Mouse (Mus musculus): ENCODE measurements around the gene Rtkn2. TPM values are rescaled to one million over a fixed set of nuclear protein-coding genes. Genes with fewer than 3 reads are reported as not detected.

Rtkn2 gene
- polyA plus RNA-seq (2012; rRNA removed), result 1.4 and 2.0 TPM in 2 replicates

GRCm38 (mm10) chr10:67979401-67980157 is at the start of gene Rtkn2:
Gene Rtkn2 (plus strand): TSS chr10:67979570.
- DNase-seq, result peak; percentile 76 to 77
- no peaks in the 10 kb centered on the region; the same call in 1 of the 2 replicates for H3K4me1 ChIP-seq (ENCODE audit: control insufficient read depth, insufficient read depth, low read length)
- H3K27ac ChIP-seq (ENCODE audit: insufficient read depth, low read length), result no peak within 1 kb of the TSS
- WGBS, result under 1% methylated on average over 57 of the region's 57 CpGs
- TF ChIP-seq POLR2A (IDR thresholded peaks at IDR 0.05; ENCODE audit: borderline replicate concordance, insufficient read depth, low read length) (no peak), CTCF (IDR thresholded peaks at IDR 0.05; ENCODE audit: borderline replicate concordance, insufficient read depth, low read depth, low read length) (no peak)
- peak within 1 kb of the TSS; percentile 75 for H3K4me3 ChIP-seq (replicated peaks; ENCODE audit: insufficient read depth, low read depth, low read length)
- no peaks in the 10 kb centered on the region for H3K27me3 ChIP-seq (ENCODE audit: control insufficient read depth, insufficient read depth, low read length)

GRCm38 (mm10) chr10:67931328-67931727 is 48.0 kb upstream of the Rtkn2 start:
- H3K27ac ChIP-seq (ENCODE audit: insufficient read depth, low read length), result no peak overlapping the region
- WGBS, result 80% methylated on average over 4 of the region's 4 CpGs
- TF ChIP-seq CTCF (IDR thresholded peaks at IDR 0.05; ENCODE audit: borderline replicate concordance, insufficient read depth, low read depth, low read length) (no peak), POLR2A (IDR thresholded peaks at IDR 0.05; ENCODE audit: borderline replicate concordance, insufficient read depth, low read length) (no peak)
- no peaks in the 10 kb centered on the region for H3K27me3 ChIP-seq (ENCODE audit: control insufficient read depth, insufficient read depth, low read length)
- no peaks in the 10 kb centered on the region for H3K4me1 ChIP-seq (ENCODE audit: control insufficient read depth, insufficient read depth, low read length)
- DNase-seq, result no peak
- no peak overlapping the region for H3K4me3 ChIP-seq (replicated peaks; ENCODE audit: insufficient read depth, low read depth, low read length)

GRCm38 (mm10) chr10:67932780-67933179 is 46.6 kb upstream of the Rtkn2 start:
- TF ChIP-seq CTCF (IDR thresholded peaks at IDR 0.05; ENCODE audit: borderline replicate concordance, insufficient read depth, low read depth, low read length) (no peak), POLR2A (IDR thresholded peaks at IDR 0.05; ENCODE audit: borderline replicate concordance, insufficient read depth, low read length) (no peak)
- 93% methylated on average over 11 of the region's 11 CpGs for WGBS

GRCm38 (mm10) chr10:67936944-67937343 is 42.4 kb upstream of the Rtkn2 start:
- no peaks in the 10 kb centered on the region for H3K4me1 ChIP-seq (ENCODE audit: control insufficient read depth, insufficient read depth, low read length)
- no peak overlapping the region for H3K27ac ChIP-seq (ENCODE audit: insufficient read depth, low read length)
- TF ChIP-seq CTCF (IDR thresholded peaks at IDR 0.05; ENCODE audit: borderline replicate concordance, insufficient read depth, low read depth, low read length), result no peak
- no peak for TF ChIP-seq POLR2A (IDR thresholded peaks at IDR 0.05; ENCODE audit: borderline replicate concordance, insufficient read depth, low read length)
- H3K4me3 ChIP-seq (replicated peaks; ENCODE audit: insufficient read depth, low read depth, low read length), result no peak overlapping the region
- no peak for DNase-seq
- 72% methylated on average over 4 of the region's 4 CpGs for WGBS
- no peaks in the 10 kb centered on the region for H3K27me3 ChIP-seq (ENCODE audit: control insufficient read depth, insufficient read depth, low read length)

More at GRCm38 (mm10) chr10:67932780-67933179, 46.6 kb upstream of the Rtkn2 start:
- no peak for DNase-seq
- no peaks in the 10 kb centered on the region for H3K27me3 ChIP-seq (ENCODE audit: control insufficient read depth, insufficient read depth, low read length)
- H3K27ac ChIP-seq (ENCODE audit: insufficient read depth, low read length), result no peak overlapping the region
- no peak overlapping the region for H3K4me3 ChIP-seq (replicated peaks; ENCODE audit: insufficient read depth, low read depth, low read length)
- H3K4me1 ChIP-seq (ENCODE audit: control insufficient read depth, insufficient read depth, low read length), result no peaks in the 10 kb centered on the region

- Histone ChIP-seq H3K4me1 (ENCODE audit: control insufficient read depth, insufficient read depth, low read length) (no peaks in the 10 kb centered on the region), H3K27me3 (ENCODE audit: control insufficient read depth, insufficient read depth, low read length) (no peaks in the 10 kb centered on the region), H3K27ac (ENCODE audit: insufficient read depth, low read length) (no peak overlapping the region), H3K4me3 (replicated peaks; ENCODE audit: insufficient read depth, low read depth, low read length) (no peak overlapping the region)
- WGBS, result 89% methylated on average over 5 of the region's 5 CpGs
- TF ChIP-seq POLR2A (IDR thresholded peaks at IDR 0.05; ENCODE audit: borderline replicate concordance, insufficient read depth, low read length), result no peak
- no peak for TF ChIP-seq CTCF (IDR thresholded peaks at IDR 0.05; ENCODE audit: borderline replicate concordance, insufficient read depth, low read depth, low read length)
- DNase-seq, result no peak
These were observed 41.6 kb upstream of the Rtkn2 start for GRCm38 (mm10) chr10:67937775-67938174.

- TF ChIP-seq CTCF (IDR thresholded peaks at IDR 0.05; ENCODE audit: borderline replicate concordance, insufficient read depth, low read depth, low read length) (no peak), POLR2A (IDR thresholded peaks at IDR 0.05; ENCODE audit: borderline replicate concordance, insufficient read depth, low read length) (no peak)
- 77% methylated on average over 12 of the region's 12 CpGs for WGBS
- H3K27ac ChIP-seq (ENCODE audit: insufficient read depth, low read length), result no peak overlapping the region
These were observed 39.8 kb upstream of the Rtkn2 start for GRCm38 (mm10) chr10:67939546-67939945.

GRCm38 (mm10) chr10:67943513-67943912 is 35.9 kb upstream of the Rtkn2 start:
- TF ChIP-seq POLR2A (IDR thresholded peaks at IDR 0.05; ENCODE audit: borderline replicate concordance, insufficient read depth, low read length), result no peak
- TF ChIP-seq CTCF (IDR thresholded peaks at IDR 0.05; ENCODE audit: borderline replicate concordance, insufficient read depth, low read depth, low read length), result no peak

More at GRCm38 (mm10) chr10:67939546-67939945, 39.8 kb upstream of the Rtkn2 start:
- Histone ChIP-seq H3K27me3 (ENCODE audit: control insufficient read depth, insufficient read depth, low read length) (no peaks in the 10 kb centered on the region), H3K4me3 (replicated peaks; ENCODE audit: insufficient read depth, low read depth, low read length) (no peak overlapping the region), H3K4me1 (ENCODE audit: control insufficient read depth, insufficient read depth, low read length) (no peaks in the 10 kb centered on the region)
- no peak for DNase-seq

More at GRCm38 (mm10) chr10:67943513-67943912, 35.9 kb upstream of the Rtkn2 start:
- WGBS, result 83% methylated on average over 4 of the region's 4 CpGs
- Histone ChIP-seq H3K4me1 (ENCODE audit: control insufficient read depth, insufficient read depth, low read length) (no peaks in the 10 kb centered on the region), H3K27ac (ENCODE audit: insufficient read depth, low read length) (no peak overlapping the region), H3K27me3 (ENCODE audit: control insufficient read depth, insufficient read depth, low read length) (no peaks in the 10 kb centered on the region), H3K4me3 (replicated peaks; ENCODE audit: insufficient read depth, low read depth, low read length) (no peak overlapping the region)
- no peak for DNase-seq

Measured in cerebellum, adult 2 months (tissue).